Mouse (Mus musculus) lung, embryonic 16.5 days (tissue): ENCODE data around the gene Kif1c. TPM values are rescaled to one million over a fixed set of nuclear protein-coding genes. Genes with fewer than 3 reads are reported as not detected.

Source experiments
- microRNA-seq: library from miRNA; unstranded; fragments of <30 nt; microRNA quantifications from one replicate; pipeline ENCODE4, GENCODE M21; 2016
- polyA plus RNA-seq: library from polyadenylated mRNA; unstranded; fragments of >200 nt; fragmentation: Nextera tagmentation; extraction: Ambion mirVana; gene quantifications from 2 replicates; pipeline ENCODE4 v1.2.1, GENCODE M21; 2015

Gene Kif1c
- polyA plus RNA-seq, 1 experiment from 2014 or later, result 3.4 TPM

Small RNAs within 50 kb of the gene (microRNA-seq; reads per million reads assigned to microRNA genes)
- not detected for gene Gm22760
- not detected for gene Mir6925

Other genes with a start within 250 kb of the Kif1c start
- 39.8 and 43.7 TPM in 2 replicates for gene Med11, start 248.6 kb upstream of the Kif1c start, polyA plus RNA-seq
- 0.48 and 1.0 TPM in 2 replicates for gene Zmynd15, start 241.1 kb upstream of the Kif1c start, polyA plus RNA-seq
- 7.5 and 8.3 TPM in 2 replicates for gene Cxcl16, start 240.6 kb upstream of the Kif1c start, polyA plus RNA-seq
- 1.9 and 2.0 TPM in 2 replicates for gene Tm4sf5, start 195.3 kb upstream of the Kif1c start, polyA plus RNA-seq
- gene Vmo1, start 185.9 kb upstream of the Kif1c start, polyA plus RNA-seq, result 0.34 and 0.72 TPM in 2 replicates
- gene Gltpd2, start 181.4 kb upstream of the Kif1c start, polyA plus RNA-seq, result 0.54 and 0.73 TPM in 2 replicates
- 711 and 738 TPM in 2 replicates for gene Psmb6, start 175.2 kb upstream of the Kif1c start, polyA plus RNA-seq
- not detected in 2 replicates for gene Gm40193, start 167.6 kb upstream of the Kif1c start, polyA plus RNA-seq
- 12.5 and 13.1 TPM in 2 replicates for gene Pld2, start 160.5 kb upstream of the Kif1c start, polyA plus RNA-seq
- gene Mink1, start 137.7 kb upstream of the Kif1c start, polyA plus RNA-seq, result 10.3 and 10.5 TPM in 2 replicates
- not detected in 2 replicates for gene 4930544D05Rik, start 84.7 kb upstream of the Kif1c start, polyA plus RNA-seq
- gene Chrne, start 81.3 kb upstream of the Kif1c start, polyA plus RNA-seq, result 0.33 TPM in 1 of 2 replicates, not detected in the other
- 0.35 and 0.50 TPM in 2 replicates for gene Gp1ba, start 61.4 kb upstream of the Kif1c start, polyA plus RNA-seq
- gene Rnf167, start 53.3 kb upstream of the Kif1c start, polyA plus RNA-seq, result 129 and 134 TPM in 2 replicates
- gene Slc25a11, start 53.1 kb upstream of the Kif1c start, polyA plus RNA-seq, result 156 and 171 TPM in 2 replicates
- gene Pfn1, start 45.9 kb upstream of the Kif1c start, polyA plus RNA-seq, result 1,825 and 2,189 TPM in 2 replicates
- 37.9 and 56.8 TPM in 2 replicates for gene Eno3, start 43.3 kb upstream of the Kif1c start, polyA plus RNA-seq
- 159 and 172 TPM in 2 replicates for gene Spag7, start 31.1 kb upstream of the Kif1c start, polyA plus RNA-seq
- 14.8 and 15.6 TPM in 2 replicates for gene Camta2, start 12.4 kb upstream of the Kif1c start, polyA plus RNA-seq
- gene Inca1, start 393 bp upstream of the Kif1c start, polyA plus RNA-seq, result 1.5 and 1.9 TPM in 2 replicates
- 4.9 and 5.7 TPM in 2 replicates for gene Zfp3, start 63.7 kb downstream of the Kif1c start, polyA plus RNA-seq
- 0.20 and 0.35 TPM in 2 replicates for gene Scimp, start 112.0 kb downstream of the Kif1c start, polyA plus RNA-seq
- 30.0 and 30.2 TPM in 2 replicates for gene Rabep1, start 144.2 kb downstream of the Kif1c start, polyA plus RNA-seq